Mouse (Mus musculus) gastrocnemius, postnatal 25 days (tissue): ENCODE results near the gene Sult2a2. TPM values are rescaled to one million over a fixed set of nuclear protein-coding genes. Genes with fewer than 3 reads are reported as not detected.
"Not testable (repeated sequence)": the region's sequence is repeated elsewhere in the genome, so short reads cannot be mapped to it uniquely, and the experiment has no call there.

Source experiments
- DNase-seq: peaks from one replicate; pipeline ENCODE4 v3.0.0; 2022
- long read RNA-seq, 2 experiments: library from polyadenylated mRNA; stranded (forward); transcript quantifications; one replicate each; pipeline ENCODE4 v2.0.0; 2021
- total RNA-seq, 2 experiments: library from RNA; stranded (reverse); gene quantifications; 1 replicate in 1 of 2; 2 replicates in 1 of 2; pipeline ENCODE4 v1.2.3; 2021

Sult2a2 gene
- not detected for total RNA-seq
- long read RNA-seq, experiment 1: 0 reads
- long read RNA-seq, experiment 2: 0 reads

GRCm38 (mm10) chr7:13733205-13733604 is at the start of gene Sult2a2:
Gene Sult2a2, plus strand, starts transcription at chr7:13733505.
- not testable (repeated sequence) for DNase-seq

- no peak for DNase-seq
Measured at GRCm38 (mm10) chr7:13813913-13814312, 80.6 kb downstream of the Sult2a2 start.

Other genes with a start within 250 kb of the Sult2a2 start
- gene Bsph2, start 162.4 kb upstream of the Sult2a2 start, total RNA-seq: not detected
- gene Sult2a5, start 109.5 kb upstream of the Sult2a2 start, total RNA-seq: not detected
- not detected for gene Sult2a1, start 103.9 kb downstream of the Sult2a2 start, total RNA-seq